Mouse (Mus musculus) C2C12 (cell line): ENCODE measurements at regions not wholly inside any gene's neighbourhood (a gene's known extent, or its start where the extent isn't known, plus 50 kb on each side); places are given as distances from the start of the nearest gene placed in this dataset.

Experiments
- CTCF ChIP-seq: IDR thresholded peaks from one replicate; pipeline ENCODE4 v1.5.1; 2011; ENCODE audit not compliant: control insufficient read depth, insufficient read depth, insufficient read length
- MYOD1 ChIP-seq: IDR thresholded peaks from one replicate; pipeline ENCODE4 v1.6.1; 2011; ENCODE audit warnings: low read depth; ENCODE audit not compliant: control insufficient read depth, insufficient read length
- MYOG ChIP-seq: IDR thresholded peaks from one replicate; pipeline ENCODE4 v1.6.1; 2011; ENCODE audit not compliant: control insufficient read depth, insufficient read length; ENCODE audit errors: extremely low read depth

GRCm38 (mm10) chr9:89821109-89821852, 83.0 kb upstream of the Ankrd34c start:
- TF ChIP-seq CTCF (no peak), MYOG (no peak), MYOD1 (no peak)
